Mouse (Mus musculus) lung, adult 2 months (tissue): ENCODE measurements around the gene Sbf2. TPM values are rescaled to one million over a fixed set of nuclear protein-coding genes. Genes with fewer than 3 reads are reported as not detected.
A peak's percentile ranks its signal among the peaks of the same experiment; 100 is the strongest.

Source experiments
- DNase-seq: peaks from one replicate; pipeline ENCODE4 v3.0.0; 2022
- H3K4me1 ChIP-seq: fragments of 200-500 bp; 2 replicates; pipeline ENCODE4 v1.6.1; 2011; ENCODE audit warnings: low read length; ENCODE audit not compliant: control insufficient read depth, insufficient read depth
- H3K4me3 ChIP-seq: fragments of 200-500 bp; replicated peaks from 2 replicates; pipeline ENCODE3; 2011; ENCODE audit warnings: low read depth, mild to moderate bottlenecking, control low read depth, low read length; ENCODE audit errors: extremely low read depth
- CTCF ChIP-seq: fragments of 200-500 bp; IDR thresholded peaks from 2 replicates; pipeline ENCODE4 v1.5.1; 2011; ENCODE audit warnings: mild to moderate bottlenecking, low read length, control low read depth; ENCODE audit not compliant: insufficient read depth
- POLR2A ChIP-seq: fragments of 200-500 bp; IDR thresholded peaks from 2 replicates; pipeline ENCODE4 v1.6.1; 2011; ENCODE audit warnings: low read depth, mild to moderate bottlenecking, control low read depth, low read length, borderline replicate concordance; ENCODE audit errors: extremely low read depth
- WGBS: fragments of 180-500 bp; shearing (Covaris S2); methylation state at CpG from one replicate; pipeline ENCODE4 v1.1.7; 2018; 5-methylcytosine and 5-hydroxymethylcytosine counted together
- polyA plus RNA-seq: library from polyadenylated mRNA; depleted of rRNA; stranded (reverse); fragments of >200 nt; gene quantifications from 2 replicates; pipeline ENCODE4 v1.2.3, GENCODE M21; 2012; rRNA removed

The Sbf2 gene
- polyA plus RNA-seq, 1 experiment, result 18.0 TPM

- WGBS, result 86% methylated on average over 7 of the region's 7 CpGs
- DNase-seq, result no peak
- Histone ChIP-seq H3K4me3 (no peak overlapping the region), H3K4me1 (peaks cover 11% of the 10 kb centered on the region)
- TF ChIP-seq CTCF (no peak), POLR2A (no peak)
These were observed 344.3 kb downstream of the Sbf2 start for GRCm38 (mm10) chr7:110270455-110270854.

- TF ChIP-seq CTCF, result no peak
- TF ChIP-seq POLR2A, result no peak
- WGBS, result 84% methylated on average over 14 of the region's 14 CpGs
- Histone ChIP-seq H3K4me3 (no peak overlapping the region), H3K4me1 (peaks cover 11% of the 10 kb centered on the region)
- no peak for DNase-seq
These were observed 344.9 kb downstream of the Sbf2 start for GRCm38 (mm10) chr7:110269777-110270176.

GRCm38 (mm10) chr7:110268511-110268910 lies 346.2 kb downstream of the Sbf2 start:
- H3K4me1 ChIP-seq, result peaks cover 11% of the 10 kb centered on the region
- no peak overlapping the region for H3K4me3 ChIP-seq
- WGBS, result 55% methylated on average over 4 of the region's 4 CpGs
- TF ChIP-seq CTCF (no peak), POLR2A (no peak)
- no peak for DNase-seq

GRCm38 (mm10) chr7:110267994-110268393 lies 346.7 kb downstream of the Sbf2 start:
- 86% methylated on average over 9 of the region's 9 CpGs for WGBS
- Histone ChIP-seq H3K4me3 (no peak overlapping the region), H3K4me1 (peaks cover 12% of the 10 kb centered on the region)
- no peak for DNase-seq
- TF ChIP-seq POLR2A, result no peak
- TF ChIP-seq CTCF, result no peak

DNA sequence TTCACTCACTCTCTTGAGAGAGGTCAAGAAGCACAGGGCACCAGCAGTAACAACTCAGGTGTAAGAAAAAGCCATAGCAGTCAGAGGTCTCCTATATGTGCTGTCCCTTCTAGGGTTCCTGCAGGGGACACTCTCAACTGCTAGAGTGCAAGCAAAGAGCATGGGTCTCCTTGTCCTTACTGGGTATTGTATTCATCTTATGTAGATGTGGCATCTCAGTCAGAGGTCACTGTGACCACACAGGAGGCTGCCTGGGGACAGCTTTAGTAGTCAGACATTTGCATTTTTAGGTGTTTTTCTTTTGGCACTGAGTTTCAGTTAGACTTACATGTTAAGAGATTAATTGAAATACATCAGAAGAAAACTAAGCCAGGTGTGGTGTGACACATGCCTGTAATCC lies 347.7 kb downstream of the Sbf2 start:
- TF ChIP-seq CTCF (no peak), POLR2A (no peak)
- DNase-seq, result no peak
- H3K4me1 ChIP-seq, result peaks cover 16% of the 10 kb centered on the region
- H3K4me3 ChIP-seq, result no peak overlapping the region

DNA sequence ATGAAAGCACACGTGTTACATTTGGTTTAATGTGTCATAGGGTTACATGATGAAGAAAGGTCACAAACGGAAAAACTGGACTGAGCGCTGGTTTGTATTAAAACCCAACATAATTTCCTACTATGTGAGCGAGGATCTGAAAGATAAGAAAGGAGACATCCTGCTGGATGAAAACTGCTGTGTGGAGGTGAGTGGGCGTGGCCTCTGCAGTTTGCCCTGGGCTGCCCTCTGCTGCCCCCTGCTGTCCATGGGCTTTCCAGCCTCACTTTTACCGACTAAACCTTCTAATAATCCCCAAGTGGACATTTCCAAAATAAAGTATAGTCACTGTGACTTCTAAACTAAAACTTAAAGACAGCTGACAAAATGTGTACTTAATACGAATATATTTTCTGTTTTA lies 348.9 kb downstream of the Sbf2 start:
- WGBS, result 15% methylated on average over 7 of the region's 7 CpGs
- DNase-seq, result peak; percentile 91
- H3K4me3 ChIP-seq, result no peak overlapping the region
- peaks cover 19% of the 10 kb centered on the region for H3K4me1 ChIP-seq
- TF ChIP-seq POLR2A (0 out of 2 replicates have a peak, but pooled peaks have one; percentile 10), CTCF (peak; percentile 95)

GRCm38 (mm10) chr7:110263474-110263873 lies 351.2 kb downstream of the Sbf2 start:
- Histone ChIP-seq H3K4me1 (peaks cover 31% of the 10 kb centered on the region), H3K4me3 (no peak overlapping the region)
- TF ChIP-seq CTCF (no peak), POLR2A (no peak)
- DNase-seq, result no peak
- WGBS, result 20% methylated on average over 1 of the region's 1 CpGs

DNA sequence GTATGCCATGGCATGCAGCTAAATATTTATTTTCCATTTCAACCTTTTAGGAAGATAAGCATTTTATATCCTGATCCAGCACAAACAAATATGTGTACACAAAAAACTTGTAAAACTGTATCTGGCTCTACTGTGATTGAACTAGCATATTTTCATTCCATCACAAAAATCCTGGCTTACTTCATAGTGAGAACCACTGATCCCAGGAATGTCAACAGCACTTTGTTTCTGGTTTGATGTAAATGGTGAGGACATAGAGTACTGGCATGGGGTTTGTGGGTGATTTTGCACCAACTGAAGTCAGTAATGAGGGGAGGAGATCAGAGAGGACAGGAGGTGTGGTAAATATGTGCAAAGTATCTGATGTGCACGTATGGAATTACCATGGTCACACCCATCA lies 352.1 kb downstream of the Sbf2 start:
- Histone ChIP-seq H3K4me1 (peaks cover 36% of the 10 kb centered on the region), H3K4me3 (no peak overlapping the region)
- WGBS, result 46% methylated on average over 1 of the region's 1 CpGs
- DNase-seq, result no peak
- TF ChIP-seq POLR2A (no peak), CTCF (no peak)

GRCm38 (mm10) chr7:110261807-110262206 lies 352.9 kb downstream of the Sbf2 start:
- peaks cover 39% of the 10 kb centered on the region for H3K4me1 ChIP-seq
- 21% methylated on average over 4 of the region's 4 CpGs for WGBS
- TF ChIP-seq CTCF, result no peak
- no peak for TF ChIP-seq POLR2A
- no peak for DNase-seq
- no peak overlapping the region for H3K4me3 ChIP-seq

GRCm38 (mm10) chr7:110259966-110260711 lies 354.6 kb downstream of the Sbf2 start:
- H3K4me3 ChIP-seq, result no peak overlapping the region
- TF ChIP-seq CTCF, result no peak
- peaks cover 39% of the 10 kb centered on the region for H3K4me1 ChIP-seq
- peak; percentile 44 for DNase-seq
- 18% methylated on average over 4 of the region's 4 CpGs for WGBS

- 69% methylated on average over 11 of the region's 11 CpGs for WGBS
- Histone ChIP-seq H3K4me1 (peaks cover 41% of the 10 kb centered on the region), H3K4me3 (no peak overlapping the region)
- TF ChIP-seq CTCF (no peak), POLR2A (no peak)
- DNase-seq, result no peak
These were observed 356.3 kb downstream of the Sbf2 start for GRCm38 (mm10) chr7:110258196-110258950.

Other genes with a start within 250 kb of the Sbf2 start
- 9.6 and 11.3 TPM in 2 replicates for gene Adm, start 12.7 kb upstream of the Sbf2 start, polyA plus RNA-seq
- 21.8 and 23.5 TPM in 2 replicates for gene Ampd3, start 153.3 kb upstream of the Sbf2 start, polyA plus RNA-seq
- 36.3 and 53.1 TPM in 2 replicates for gene Rnf141, start 229.5 kb upstream of the Sbf2 start, polyA plus RNA-seq
- gene Lyve1, start 248.3 kb upstream of the Sbf2 start, polyA plus RNA-seq, result 82.0 and 157 TPM in 2 replicates